10 mouse cellular contexts compared by ENCODE assay signal in the genomic region with DNA sequence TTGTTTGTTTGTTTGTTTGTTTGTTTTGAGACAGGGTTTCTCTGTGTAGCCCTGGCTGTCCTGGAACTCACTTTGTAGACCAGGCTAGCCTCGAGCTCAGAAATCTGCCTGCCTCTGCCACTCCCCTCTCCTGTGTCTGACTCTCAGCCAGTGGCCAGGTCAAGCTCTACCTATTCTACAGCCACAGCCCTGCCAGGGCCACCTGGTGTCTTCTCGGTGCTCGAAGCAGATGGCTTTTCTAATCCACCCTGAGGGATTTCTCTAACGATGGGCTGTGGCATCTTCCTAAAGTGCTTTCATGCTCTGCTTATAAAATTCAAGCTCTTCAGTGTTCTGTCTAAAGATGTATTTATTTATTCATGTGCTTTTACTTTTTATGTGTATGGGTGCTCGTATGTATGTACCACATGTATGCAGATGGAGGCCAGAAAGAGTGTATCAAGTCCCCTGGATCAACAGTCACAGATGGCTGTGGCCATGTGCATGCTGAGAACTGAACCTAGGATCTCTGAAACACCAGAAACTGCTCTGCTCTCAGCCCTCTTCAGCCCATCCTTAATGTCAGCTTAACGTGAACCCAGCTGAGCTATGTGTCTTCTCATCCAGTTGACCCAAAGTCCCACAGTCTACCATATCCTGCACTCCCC.
"Had no signal": no experiment of that assay in that cellular context is flagged by ENCODE, and none has a peak within 500 bp of the region (broad histone marks: within the 10 kb centered on the region; RNA-seq: fewer than 3 reads in every experiment).

No protein-coding gene starts in this region.

- DNase-seq: kidney, postnatal 25 days; layer of hippocampus, postnatal 36 days; liver, embryonic 13.5 days; lung, adult 2 months; lung, postnatal 14 days; lung, postnatal 4 days; midbrain, embryonic 14.5 days; thymus, adult 18-20 months; thymus, postnatal 4 days had no signal

- H3K27ac ChIP-seq: kidney, postnatal 0 days; liver, embryonic 13.5 days had no signal

- H3K4me3 ChIP-seq: liver, embryonic 13.5 days had no signal
